Mouse (Mus musculus): ENCODE measurements around the gene Zfp61.

The Zfp61 gene

GRCm38 (mm10) chr7:24300771-24301282 is at the start of gene Zfp61:
Gene Zfp61 (minus strand): TSS chr7:24301232.
- DNase-seq (ENCODE audit: inconsistent age in 2 of 2, low spot score in 1 of 2) = peak; percentile 41 to 69

GRCm38 (mm10) chr7:24348896-24349295 is 47.9 kb upstream of the Zfp61 start, which contains the start of gene Lypd5:
Gene Lypd5 (plus strand): TSS chr7:24349196.
- DNase-seq (ENCODE audit: inconsistent age in 2 of 2, low spot score in 1 of 2) = no peak

- DNase-seq (ENCODE audit: inconsistent age in 2 of 2, low spot score in 1 of 2) = no peak
Observed at GRCm38 (mm10) chr7:24346444-24346843, 45.4 kb upstream of the Zfp61 start.

GRCm38 (mm10) chr7:24343701-24344272 is 42.8 kb upstream of the Zfp61 start:
- no peak for DNase-seq (ENCODE audit: inconsistent age in 2 of 2, low spot score in 1 of 2)

GRCm38 (mm10) chr7:24338241-24338640 is 37.2 kb upstream of the Zfp61 start:
- no peak for DNase-seq (ENCODE audit: inconsistent age in 2 of 2, low spot score in 1 of 2)

GRCm38 (mm10) chr7:24335699-24336309 is 34.8 kb upstream of the Zfp61 start:
- DNase-seq (ENCODE audit: inconsistent age in 2 of 2, low spot score in 1 of 2) = peak; percentile 62 to 88

- DNase-seq (ENCODE audit: inconsistent age in 2 of 2, low spot score in 1 of 2) = peak in 1 of 2 experiments; percentile 35
Observed at GRCm38 (mm10) chr7:24333304-24333986, 32.4 kb upstream of the Zfp61 start, which contains the start of gene Tescl. Gene Tescl (minus strand): TSS chr7:24333936.

GRCm38 (mm10) chr7:24327281-24327975 is 26.4 kb upstream of the Zfp61 start:
- DNase-seq (ENCODE audit: inconsistent age in 2 of 2, low spot score in 1 of 2) = no peak

GRCm38 (mm10) chr7:24326273-24327135 is 25.5 kb upstream of the Zfp61 start:
- no peak for DNase-seq (ENCODE audit: inconsistent age in 2 of 2, low spot score in 1 of 2)

GRCm38 (mm10) chr7:24325675-24326128 is 24.7 kb upstream of the Zfp61 start:
- no peak for DNase-seq (ENCODE audit: inconsistent age in 2 of 2, low spot score in 1 of 2)

- peak in 1 of 2 experiments; percentile 39 for DNase-seq (ENCODE audit: inconsistent age in 2 of 2, low spot score in 1 of 2)
Observed at GRCm38 (mm10) chr7:24325197-24325596, 24.2 kb upstream of the Zfp61 start.

GRCm38 (mm10) chr7:24322593-24322992 is 21.6 kb upstream of the Zfp61 start:
- DNase-seq (ENCODE audit: inconsistent age in 2 of 2, low spot score in 1 of 2) = no peak

GRCm38 (mm10) chr7:24318942-24319341 is 17.9 kb upstream of the Zfp61 start:
- no peak for DNase-seq (ENCODE audit: inconsistent age in 2 of 2, low spot score in 1 of 2)

- peak; percentile 96 to 98 for DNase-seq (ENCODE audit: inconsistent age in 2 of 2, low spot score in 1 of 2)
Observed at GRCm38 (mm10) chr7:24316567-24317092, 15.6 kb upstream of the Zfp61 start, which contains the start of gene Zfp94. Gene Zfp94 (minus strand): TSS chr7:24316666.

- DNase-seq (ENCODE audit: inconsistent age in 2 of 2, low spot score in 1 of 2) = no peak
Observed at GRCm38 (mm10) chr7:24315726-24316566, 14.9 kb upstream of the Zfp61 start.

- DNase-seq (ENCODE audit: inconsistent age in 2 of 2, low spot score in 1 of 2) = peak; percentile 29 to 61
Observed at GRCm38 (mm10) chr7:24299823-24300481, 1.1 kb downstream of the Zfp61 start.

- peak; percentile 80 to 94 for DNase-seq (ENCODE audit: inconsistent age in 2 of 2, low spot score in 1 of 2)
Observed at GRCm38 (mm10) chr7:24298973-24299708, 1.9 kb downstream of the Zfp61 start.

GRCm38 (mm10) chr7:24298635-24298972 is 2.4 kb downstream of the Zfp61 start:
- DNase-seq (ENCODE audit: inconsistent age in 2 of 2, low spot score in 1 of 2) = no peak

Measured in adrenal gland, adult (tissue).